8 mouse cellular contexts compared by ENCODE assay signal in the genomic region with DNA sequence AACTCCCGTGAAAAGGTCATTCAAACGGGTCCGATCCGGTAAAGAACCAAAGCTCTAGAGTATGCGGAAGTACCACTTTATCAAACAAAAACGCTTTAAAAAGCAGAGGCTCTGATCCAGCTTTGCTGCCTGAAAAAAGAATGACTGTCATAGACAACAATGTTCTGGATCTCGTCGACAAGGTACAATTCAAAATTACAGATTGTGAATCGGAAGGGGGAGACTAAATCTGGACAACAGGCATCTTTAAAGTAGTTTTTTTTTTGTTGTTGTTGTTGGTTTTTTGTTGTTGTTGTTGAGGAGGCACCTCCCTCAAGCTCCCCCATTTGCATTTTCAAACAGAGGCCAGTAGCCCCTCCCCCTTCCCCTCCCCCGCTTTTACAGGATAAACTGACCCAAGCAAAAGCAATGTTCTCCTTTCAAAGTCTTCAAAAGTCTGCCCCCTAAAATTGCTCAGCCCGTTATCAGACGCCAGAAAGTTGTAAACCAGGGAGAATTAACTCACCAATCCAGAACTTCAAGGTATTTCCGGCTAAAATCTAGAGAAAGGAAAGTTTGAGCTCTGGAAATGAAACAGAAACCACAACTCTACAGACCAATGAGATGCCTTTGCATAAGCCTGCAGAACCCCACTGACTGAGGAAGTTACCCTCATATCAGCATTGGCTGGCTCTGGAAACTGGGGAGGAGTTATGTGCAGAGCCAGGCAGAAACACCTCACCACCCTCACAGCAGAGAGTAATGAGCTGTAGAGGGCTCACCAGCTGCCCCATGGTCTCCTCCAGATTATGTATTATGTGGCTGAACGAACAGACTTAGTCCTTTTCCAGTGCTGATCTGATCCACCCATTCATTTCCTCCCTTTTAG. TPM values are rescaled to one million over a fixed set of nuclear protein-coding genes. Genes with fewer than 3 reads are reported as not detected.
A peak's percentile ranks its signal among the peaks of the same experiment; 100 is the strongest.
DNase-seq lines count a peak whose midpoint lies in the region; ATAC-seq lines count a peak whose summit lies in the region.
"Not testable (repeated sequence)": the region's sequence is repeated elsewhere in the genome, so short reads cannot be mapped to it uniquely, and the experiment has no call there.

Gene Trim5 (minus strand): TSS at position 519 of the 868 bp plus-strand sequence.

- H3K9me3 ChIP-seq in kidney, embryonic 16.5 days (ENCODE audit: low read length); liver, embryonic 11.5 days (ENCODE audit: control insufficient read depth, low read length); stomach, embryonic 14.5 days (ENCODE audit: control insufficient read depth, low read depth, low read length): not testable (repeated sequence)

- H3K27me3 ChIP-seq in kidney, embryonic 16.5 days (ENCODE audit: insufficient read depth, low read length); liver, embryonic 11.5 days (replicated peaks; ENCODE audit: control insufficient read depth, insufficient read depth, low read length); stomach, embryonic 14.5 days (ENCODE audit: control insufficient read depth, insufficient read depth, low read length): not testable (repeated sequence)

- H3K4me3 ChIP-seq in kidney, embryonic 16.5 days (ENCODE audit: low read length): peak within 1 kb of the TSS; percentile 24
- peak within 1 kb of the TSS; percentile 34 for H3K4me3 ChIP-seq in liver, embryonic 11.5 days (ENCODE audit: low read depth, low read length)
- peak within 1 kb of the TSS; percentile 40 for H3K4me3 ChIP-seq in macrophage (ENCODE audit: inconsistent target)
- H3K4me3 ChIP-seq in stomach, embryonic 14.5 days (ENCODE audit: low read depth, low read length): not testable (repeated sequence)

- H3K27ac ChIP-seq in kidney, embryonic 16.5 days (ENCODE audit: low read length); liver, embryonic 11.5 days (ENCODE audit: low read depth, low read length); stomach, embryonic 14.5 days (ENCODE audit: low read length): not testable (repeated sequence)
- peak within 1 kb of the TSS; percentile 46 for H3K27ac ChIP-seq in macrophage

- H3K79me2 ChIP-seq in macrophage (ENCODE audit: inconsistent target): not testable (repeated sequence)

- DNase-seq in B cell, adult 2 months: peak; percentile 58 to 63
- peak; percentile 4 for DNase-seq in adrenal gland, postnatal 25 days
- DNase-seq in heart, adult 18-20 months: peak; percentile 17 to 53
- not testable (repeated sequence) for DNase-seq in liver, embryonic 11.5 days (ENCODE audit: low spot score)

- not testable (repeated sequence) for H3K4me1 ChIP-seq in kidney, embryonic 16.5 days (ENCODE audit: insufficient read depth, low read length); liver, embryonic 11.5 days (replicated peaks; ENCODE audit: control insufficient read depth, insufficient read depth, low read length); stomach, embryonic 14.5 days (ENCODE audit: control insufficient read depth, insufficient read depth, low read length)

- not testable (repeated sequence) for H3K36me3 ChIP-seq in kidney, embryonic 16.5 days (ENCODE audit: insufficient read depth, low read length); liver, embryonic 11.5 days (ENCODE audit: control insufficient read depth, insufficient read depth, low read length); macrophage (ENCODE audit: inconsistent target); stomach, embryonic 14.5 days (ENCODE audit: control insufficient read depth, insufficient read depth, low read length)

- ATAC-seq in hematopoietic stem cell, adult 5-6 weeks (replicated peaks in 1 of 2; ENCODE audit: insufficient read depth in 1 of 2, low FRiP score in 2 of 2, low TSS enrichment in 1 of 2, low read depth in 1 of 2, poor library complexity in 2 of 2, severe bottlenecking in 2 of 2): peak; percentile 99 to 100
- ATAC-seq in kidney, embryonic 16.5 days (ENCODE audit: low FRiP score, low TSS enrichment): peak; percentile 96
- ATAC-seq in liver, embryonic 11.5 days (replicated peaks; ENCODE audit: low FRiP score): peak; percentile 98
- peak; percentile 61; the same call in 1 of the 2 replicates for ATAC-seq in stomach, embryonic 14.5 days (ENCODE audit: insufficient number of reproducible peaks, insufficient read depth, low FRiP score, low read depth)

- 38% methylated on average over 14 of the region's 14 CpGs for WGBS in kidney, embryonic 16.5 days
- WGBS in liver, embryonic 11.5 days: 27% methylated on average over 14 of the region's 14 CpGs
- 52% methylated on average over 11 of the region's 14 CpGs for WGBS in macrophage (ENCODE audit: missing documents)
- 42% methylated on average over 14 of the region's 14 CpGs for WGBS in stomach, embryonic 14.5 days

- H3K4me2 ChIP-seq in kidney, embryonic 16.5 days (replicated peaks; ENCODE audit: low read depth, low read length): peak within 1 kb of the TSS; percentile 42
- H3K4me2 ChIP-seq in liver, embryonic 11.5 days: peak within 1 kb of the TSS; percentile 33
- H3K4me2 ChIP-seq in stomach, embryonic 14.5 days (replicated peaks; ENCODE audit: low read depth, low read length): peak within 1 kb of the TSS; percentile 26

- not testable (repeated sequence) for H3K9ac ChIP-seq in kidney, embryonic 16.5 days (replicated peaks; ENCODE audit: low read length); liver, embryonic 11.5 days (ENCODE audit: low read depth, low read length); stomach, embryonic 14.5 days (replicated peaks; ENCODE audit: low read depth, low read length)

RNA-seq across cellular contexts. Expression of gene Trim5, which starts in this region (rescaled TPM):
- 5.7 and 7.3 TPM in 2 replicates for total RNA-seq in adrenal gland, postnatal 25 days (2021)
- total RNA-seq in heart, adult 18-20 months (2021): 1 to 10 TPM; 2.3 to 2.7 TPM
- total RNA-seq in hematopoietic stem cell, adult 5-6 weeks (2017): 13.5 and 21.6 TPM in 2 replicates
- 0.22 and 0.37 TPM in 2 replicates for polyA plus RNA-seq in kidney, embryonic 16.5 days (2015; fragmentation: Nextera tagmentation; extraction: Ambion mirVana)
- 0.47 and 0.52 TPM in 2 replicates for polyA plus RNA-seq in liver, embryonic 11.5 days (2014; fragmentation: Nextera tagmentation; extraction: Ambion mirVana)
- 10 to 100 TPM in 22 of 26 experiments, 1 to 10 TPM in 4; 6.0 to 34.7 (median 21.3) TPM for total RNA-seq in macrophage (2018; cell fraction: chromatin; rRNA removed)
- 10 to 100 TPM in 3 of 26 experiments, 1 to 10 TPM in 23; 5.0 to 11.3 (median 8.8) TPM for total RNA-seq in macrophage (2018; cell fraction: cytosol; rRNA removed)
- 10 to 100 TPM; 12.2 to 51.8 (median 24.2) TPM for total RNA-seq in macrophage (2018; cell fraction: nucleus; rRNA removed)
- polyA plus RNA-seq in macrophage (2018): 5.0 to 12.6 TPM (median 9.5 TPM) in 3 replicates
- polyA plus RNA-seq in stomach, embryonic 14.5 days (2014; fragmentation: Nextera tagmentation; extraction: Ambion mirVana): 0.31 and 0.36 TPM in 2 replicates

Comparison
In these comparisons a context has a peak if more than half of its experiments do, and no peak if none do; other contexts are left out.
1. Peak in ATAC-seq, H3K4me3 ChIP-seq and H3K4me2 ChIP-seq in kidney, embryonic 16.5 days; RNA of the gene not detected or under 1 TPM.
2. Peak in ATAC-seq, H3K4me3 ChIP-seq and H3K4me2 ChIP-seq in liver, embryonic 11.5 days; RNA of the gene not detected or under 1 TPM.
3. Peak in ATAC-seq and H3K4me2 ChIP-seq in stomach, embryonic 14.5 days; RNA of the gene not detected or under 1 TPM.